Mouse (Mus musculus): ENCODE results near the gene Phpt1.

Gene Phpt1

GRCm38 (mm10) chr2:25585601-25586000 lies 10.6 kb upstream of the Phpt1 start:
- Histone ChIP-seq H3K36me3 (ENCODE audit: insufficient read depth, low read length) (peaks cover 85% of the 10 kb centered on the region), H3K4me3 (replicated peaks; ENCODE audit: low read length) (no peak overlapping the region), H3K4me1 (replicated peaks; ENCODE audit: low read depth, low read length) (peaks cover 42% of the 10 kb centered on the region), H3K9me3 (ENCODE audit: low read length) (no peaks in the 10 kb centered on the region), H3K27me3 (ENCODE audit: insufficient read depth, low read length) (peaks cover 14% of the 10 kb centered on the region)
- TF ChIP-seq NANOG (IDR thresholded peaks at IDR 0.05; ENCODE audit: borderline replicate concordance, low read length), result no peak
- no peak for TF ChIP-seq POU5F1 (IDR thresholded peaks at IDR 0.05; ENCODE audit: borderline replicate concordance, low read length)
- TF ChIP-seq CTCF (conservative IDR thresholded peaks at IDR 0.05; ENCODE audit: low read length), result no peak

GRCm38 (mm10) chr2:25584856-25585255 lies 9.8 kb upstream of the Phpt1 start:
- TF ChIP-seq POU5F1 (IDR thresholded peaks at IDR 0.05; ENCODE audit: borderline replicate concordance, low read length) (no peak), NANOG (IDR thresholded peaks at IDR 0.05; ENCODE audit: borderline replicate concordance, low read length) (no peak), CTCF (conservative IDR thresholded peaks at IDR 0.05; ENCODE audit: low read length) (no peak)
- Histone ChIP-seq H3K36me3 (ENCODE audit: insufficient read depth, low read length) (peaks cover 78% of the 10 kb centered on the region), H3K4me1 (replicated peaks; ENCODE audit: low read depth, low read length) (peaks cover 47% of the 10 kb centered on the region), H3K9me3 (ENCODE audit: low read length) (no peaks in the 10 kb centered on the region), H3K27me3 (ENCODE audit: insufficient read depth, low read length) (peaks cover 21% of the 10 kb centered on the region), H3K4me3 (replicated peaks; ENCODE audit: low read length) (no peak overlapping the region)

GRCm38 (mm10) chr2:25584152-25584551 lies 9.1 kb upstream of the Phpt1 start:
- peaks cover 71% of the 10 kb centered on the region for H3K36me3 ChIP-seq (ENCODE audit: insufficient read depth, low read length)
- H3K9me3 ChIP-seq (ENCODE audit: low read length), result no peaks in the 10 kb centered on the region
- TF ChIP-seq NANOG (IDR thresholded peaks at IDR 0.05; ENCODE audit: borderline replicate concordance, low read length), result no peak
- no peak for TF ChIP-seq CTCF (conservative IDR thresholded peaks at IDR 0.05; ENCODE audit: low read length)
- no peak for TF ChIP-seq POU5F1 (IDR thresholded peaks at IDR 0.05; ENCODE audit: borderline replicate concordance, low read length)
- H3K4me3 ChIP-seq (replicated peaks; ENCODE audit: low read length), result no peak overlapping the region
- H3K27me3 ChIP-seq (ENCODE audit: insufficient read depth, low read length), result peaks cover 28% of the 10 kb centered on the region
- H3K4me1 ChIP-seq (replicated peaks; ENCODE audit: low read depth, low read length), result peaks cover 53% of the 10 kb centered on the region

- H3K27me3 ChIP-seq (ENCODE audit: insufficient read depth, low read length), result peaks cover 34% of the 10 kb centered on the region
- H3K4me1 ChIP-seq (replicated peaks; ENCODE audit: low read depth, low read length), result peaks cover 59% of the 10 kb centered on the region
- TF ChIP-seq POU5F1 (IDR thresholded peaks at IDR 0.05; ENCODE audit: borderline replicate concordance, low read length), result no peak
- TF ChIP-seq NANOG (IDR thresholded peaks at IDR 0.05; ENCODE audit: borderline replicate concordance, low read length), result no peak
- no peak for TF ChIP-seq CTCF (conservative IDR thresholded peaks at IDR 0.05; ENCODE audit: low read length)
- peaks cover 65% of the 10 kb centered on the region for H3K36me3 ChIP-seq (ENCODE audit: insufficient read depth, low read length)
- H3K9me3 ChIP-seq (ENCODE audit: low read length), result no peaks in the 10 kb centered on the region
- no peak overlapping the region for H3K4me3 ChIP-seq (replicated peaks; ENCODE audit: low read length)
These were observed 8.5 kb upstream of the Phpt1 start for GRCm38 (mm10) chr2:25583571-25583970.

GRCm38 (mm10) chr2:25583120-25583481 lies 8.1 kb upstream of the Phpt1 start:
- Histone ChIP-seq H3K4me1 (replicated peaks; ENCODE audit: low read depth, low read length) (peaks cover 63% of the 10 kb centered on the region), H3K27me3 (ENCODE audit: insufficient read depth, low read length) (peaks cover 39% of the 10 kb centered on the region), H3K36me3 (ENCODE audit: insufficient read depth, low read length) (peaks cover 61% of the 10 kb centered on the region), H3K9me3 (ENCODE audit: low read length) (no peaks in the 10 kb centered on the region), H3K4me3 (replicated peaks; ENCODE audit: low read length) (peak overlapping the region; percentile 5; the same call in 1 of the 2 replicates)
- TF ChIP-seq CTCF (conservative IDR thresholded peaks at IDR 0.05; ENCODE audit: low read length) (no peak), NANOG (IDR thresholded peaks at IDR 0.05; ENCODE audit: borderline replicate concordance, low read length) (no peak), POU5F1 (IDR thresholded peaks at IDR 0.05; ENCODE audit: borderline replicate concordance, low read length) (no peak)

GRCm38 (mm10) chr2:25582466-25583119 lies 7.6 kb upstream of the Phpt1 start:
- Histone ChIP-seq H3K9me3 (ENCODE audit: low read length) (no peaks in the 10 kb centered on the region), H3K4me3 (replicated peaks; ENCODE audit: low read length) (peak overlapping the region; percentile 5; the same call in 1 of the 2 replicates), H3K36me3 (ENCODE audit: insufficient read depth, low read length) (peaks cover 56% of the 10 kb centered on the region), H3K27me3 (ENCODE audit: insufficient read depth, low read length) (peaks cover 44% of the 10 kb centered on the region), H3K4me1 (replicated peaks; ENCODE audit: low read depth, low read length) (peaks cover 65% of the 10 kb centered on the region)
- TF ChIP-seq POU5F1 (IDR thresholded peaks at IDR 0.05; ENCODE audit: borderline replicate concordance, low read length), result no peak
- no peak for TF ChIP-seq NANOG (IDR thresholded peaks at IDR 0.05; ENCODE audit: borderline replicate concordance, low read length)
- no peak for TF ChIP-seq CTCF (conservative IDR thresholded peaks at IDR 0.05; ENCODE audit: low read length)

GRCm38 (mm10) chr2:25581901-25582301 lies 6.9 kb upstream of the Phpt1 start:
- TF ChIP-seq NANOG (IDR thresholded peaks at IDR 0.05; ENCODE audit: borderline replicate concordance, low read length), result no peak
- TF ChIP-seq CTCF (conservative IDR thresholded peaks at IDR 0.05; ENCODE audit: low read length), result no peak
- no peak for TF ChIP-seq POU5F1 (IDR thresholded peaks at IDR 0.05; ENCODE audit: borderline replicate concordance, low read length)
- Histone ChIP-seq H3K9me3 (ENCODE audit: low read length) (no peaks in the 10 kb centered on the region), H3K36me3 (ENCODE audit: insufficient read depth, low read length) (peaks cover 49% of the 10 kb centered on the region), H3K27me3 (ENCODE audit: insufficient read depth, low read length) (peaks cover 51% of the 10 kb centered on the region), H3K4me1 (replicated peaks; ENCODE audit: low read depth, low read length) (peaks cover 67% of the 10 kb centered on the region), H3K4me3 (replicated peaks; ENCODE audit: low read length) (no peak overlapping the region)

GRCm38 (mm10) chr2:25581294-25581864 lies 6.4 kb upstream of the Phpt1 start, which contains the start of gene Ajm1:
TSS of gene Ajm1 (minus strand) at chr2:25581757.
- H3K27me3 ChIP-seq (ENCODE audit: insufficient read depth, low read length), result peaks cover 56% of the 10 kb centered on the region
- H3K9me3 ChIP-seq (ENCODE audit: low read length), result no peaks in the 10 kb centered on the region
- H3K4me3 ChIP-seq (replicated peaks; ENCODE audit: low read length), result peak within 1 kb of the TSS; percentile 46; the same call in 1 of the 2 replicates
- H3K4me1 ChIP-seq (replicated peaks; ENCODE audit: low read depth, low read length), result peaks cover 72% of the 10 kb centered on the region
- H3K36me3 ChIP-seq (ENCODE audit: insufficient read depth, low read length), result peaks cover 44% of the 10 kb centered on the region
- TF ChIP-seq CTCF (conservative IDR thresholded peaks at IDR 0.05; ENCODE audit: low read length), result peak; percentile 97
- TF ChIP-seq NANOG (IDR thresholded peaks at IDR 0.05; ENCODE audit: borderline replicate concordance, low read length), result no peak
- TF ChIP-seq POU5F1 (IDR thresholded peaks at IDR 0.05; ENCODE audit: borderline replicate concordance, low read length), result no peak
